Mouse (Mus musculus): ENCODE results near the gene Smyd1. TPM values are rescaled to one million over a fixed set of nuclear protein-coding genes. Genes with fewer than 3 reads are reported as not detected.

Gene Smyd1
- polyA plus RNA-seq, 1 experiment from 2014 or later, result 9.6 TPM

GRCm38 (mm10) chr6:71254456-71254855 lies 67.6 kb downstream of the Smyd1 start:
- 90% methylated on average over 6 of the region's 6 CpGs for WGBS
- no peaks in the 10 kb centered on the region for H3K36me3 ChIP-seq
- H3K9me3 ChIP-seq, result no peaks in the 10 kb centered on the region
- H3K4me1 ChIP-seq, result no peaks in the 10 kb centered on the region
- no peak overlapping the region for H3K9ac ChIP-seq
- ATAC-seq (ENCODE audit: insufficient number of reproducible peaks, low FRiP score, low TSS enrichment, low read depth), result no peak
- no peak overlapping the region for H3K4me3 ChIP-seq
- no peaks in the 10 kb centered on the region for H3K27me3 ChIP-seq
- no peak overlapping the region for H3K27ac ChIP-seq
- H3K4me2 ChIP-seq, result no peak overlapping the region

- no peaks in the 10 kb centered on the region for H3K36me3 ChIP-seq
- H3K4me2 ChIP-seq, result no peak overlapping the region
- H3K27me3 ChIP-seq, result no peaks in the 10 kb centered on the region
- no peaks in the 10 kb centered on the region for H3K9me3 ChIP-seq
- no peak overlapping the region for H3K27ac ChIP-seq
- 81% methylated on average over 8 of the region's 8 CpGs for WGBS
- H3K9ac ChIP-seq, result no peak overlapping the region
- no peaks in the 10 kb centered on the region for H3K4me1 ChIP-seq
- H3K4me3 ChIP-seq, result no peak overlapping the region
- ATAC-seq (ENCODE audit: insufficient number of reproducible peaks, low FRiP score, low TSS enrichment, low read depth), result no peak
Measured at GRCm38 (mm10) chr6:71250951-71251350, 71.1 kb downstream of the Smyd1 start.

GRCm38 (mm10) chr6:71249615-71250014 lies 72.4 kb downstream of the Smyd1 start:
- ATAC-seq (ENCODE audit: insufficient number of reproducible peaks, low FRiP score, low TSS enrichment, low read depth), result no peak
- WGBS, result 71% methylated on average over 3 of the region's 3 CpGs
- no peaks in the 10 kb centered on the region for H3K4me1 ChIP-seq
- no peak overlapping the region for H3K4me2 ChIP-seq
- no peaks in the 10 kb centered on the region for H3K27me3 ChIP-seq
- no peaks in the 10 kb centered on the region for H3K36me3 ChIP-seq
- no peak overlapping the region for H3K27ac ChIP-seq
- H3K4me3 ChIP-seq, result no peak overlapping the region
- H3K9me3 ChIP-seq, result no peaks in the 10 kb centered on the region
- no peak overlapping the region for H3K9ac ChIP-seq

- H3K4me2 ChIP-seq, result no peak overlapping the region
Measured at GRCm38 (mm10) chr6:71248420-71248819, 73.6 kb downstream of the Smyd1 start.

GRCm38 (mm10) chr6:71243258-71243657 lies 78.8 kb downstream of the Smyd1 start:
- Histone ChIP-seq H3K4me3 (no peak overlapping the region), H3K9ac (no peak overlapping the region), H3K4me1 (no peaks in the 10 kb centered on the region), H3K36me3 (no peaks in the 10 kb centered on the region), H3K9me3 (no peaks in the 10 kb centered on the region), H3K4me2 (no peak overlapping the region), H3K27ac (no peak overlapping the region), H3K27me3 (no peaks in the 10 kb centered on the region)
- no peak for ATAC-seq (ENCODE audit: insufficient number of reproducible peaks, low FRiP score, low TSS enrichment, low read depth)
- 90% methylated on average over 3 of the region's 3 CpGs for WGBS

More at GRCm38 (mm10) chr6:71248420-71248819, 73.6 kb downstream of the Smyd1 start:
- Histone ChIP-seq H3K9ac (no peak overlapping the region), H3K4me1 (no peaks in the 10 kb centered on the region), H3K4me3 (no peak overlapping the region), H3K27ac (no peak overlapping the region), H3K9me3 (no peaks in the 10 kb centered on the region), H3K36me3 (no peaks in the 10 kb centered on the region), H3K27me3 (no peaks in the 10 kb centered on the region)
- 80% methylated on average over 1 of the region's 1 CpGs for WGBS
- no peak for ATAC-seq (ENCODE audit: insufficient number of reproducible peaks, low FRiP score, low TSS enrichment, low read depth)

- Histone ChIP-seq H3K4me3 (no peak overlapping the region), H3K36me3 (no peaks in the 10 kb centered on the region), H3K9me3 (no peaks in the 10 kb centered on the region), H3K27me3 (no peaks in the 10 kb centered on the region), H3K9ac (no peak overlapping the region), H3K4me1 (no peaks in the 10 kb centered on the region), H3K27ac (no peak overlapping the region), H3K4me2 (no peak overlapping the region)
- 85% methylated on average over 1 of the region's 1 CpGs for WGBS
- no peak for ATAC-seq (ENCODE audit: insufficient number of reproducible peaks, low FRiP score, low TSS enrichment, low read depth)
Measured at GRCm38 (mm10) chr6:71242811-71243210, 79.2 kb downstream of the Smyd1 start.

GRCm38 (mm10) chr6:71240831-71241230 lies 81.2 kb downstream of the Smyd1 start:
- ATAC-seq (ENCODE audit: insufficient number of reproducible peaks, low FRiP score, low TSS enrichment, low read depth), result no peak

GRCm38 (mm10) chr6:71239069-71239750 lies 82.8 kb downstream of the Smyd1 start:
- H3K9me3 ChIP-seq, result no peaks in the 10 kb centered on the region
- no peak for ATAC-seq (ENCODE audit: insufficient number of reproducible peaks, low FRiP score, low TSS enrichment, low read depth)
- no peaks in the 10 kb centered on the region for H3K4me1 ChIP-seq
- H3K36me3 ChIP-seq, result no peaks in the 10 kb centered on the region
- no peak overlapping the region for H3K27ac ChIP-seq
- no peaks in the 10 kb centered on the region for H3K27me3 ChIP-seq
- no peak overlapping the region for H3K4me2 ChIP-seq
- WGBS, result 76% methylated on average over 26 of the region's 26 CpGs
- no peak overlapping the region for H3K9ac ChIP-seq
- H3K4me3 ChIP-seq, result no peak overlapping the region

More at GRCm38 (mm10) chr6:71240831-71241230, 81.2 kb downstream of the Smyd1 start:
- H3K27ac ChIP-seq, result no peak overlapping the region
- no peak overlapping the region for H3K9ac ChIP-seq
- WGBS, result 39% methylated on average over 7 of the region's 7 CpGs
- H3K4me1 ChIP-seq, result no peaks in the 10 kb centered on the region
- no peak overlapping the region for H3K4me2 ChIP-seq
- no peaks in the 10 kb centered on the region for H3K27me3 ChIP-seq
- no peak overlapping the region for H3K4me3 ChIP-seq
- no peaks in the 10 kb centered on the region for H3K36me3 ChIP-seq
- H3K9me3 ChIP-seq, result no peaks in the 10 kb centered on the region

GRCm38 (mm10) chr6:71237031-71237431 lies 85.0 kb downstream of the Smyd1 start:
- Histone ChIP-seq H3K4me2 (no peak overlapping the region), H3K27ac (no peak overlapping the region), H3K9me3 (no peaks in the 10 kb centered on the region), H3K36me3 (no peaks in the 10 kb centered on the region), H3K27me3 (no peaks in the 10 kb centered on the region), H3K9ac (no peak overlapping the region), H3K4me1 (no peaks in the 10 kb centered on the region), H3K4me3 (no peak overlapping the region)
- no peak for ATAC-seq (ENCODE audit: insufficient number of reproducible peaks, low FRiP score, low TSS enrichment, low read depth)
- WGBS, result 82% methylated on average over 6 of the region's 6 CpGs

- WGBS, result 73% methylated on average over 6 of the region's 6 CpGs
- ATAC-seq (ENCODE audit: insufficient number of reproducible peaks, low FRiP score, low TSS enrichment, low read depth), result no peak
- H3K27me3 ChIP-seq, result no peaks in the 10 kb centered on the region
Measured at GRCm38 (mm10) chr6:71236506-71236905, 85.5 kb downstream of the Smyd1 start.

GRCm38 (mm10) chr6:71235944-71236343 lies 86.1 kb downstream of the Smyd1 start:
- ATAC-seq (ENCODE audit: insufficient number of reproducible peaks, low FRiP score, low TSS enrichment, low read depth), result no peak
- Histone ChIP-seq H3K36me3 (no peaks in the 10 kb centered on the region), H3K27ac (no peak overlapping the region), H3K4me1 (no peaks in the 10 kb centered on the region), H3K27me3 (no peaks in the 10 kb centered on the region), H3K4me3 (no peak overlapping the region), H3K9me3 (no peaks in the 10 kb centered on the region), H3K4me2 (no peak overlapping the region), H3K9ac (no peak overlapping the region)
- 73% methylated on average over 3 of the region's 3 CpGs for WGBS

More at GRCm38 (mm10) chr6:71236506-71236905, 85.5 kb downstream of the Smyd1 start:
- Histone ChIP-seq H3K4me3 (no peak overlapping the region), H3K27ac (no peak overlapping the region), H3K4me2 (no peak overlapping the region), H3K4me1 (no peaks in the 10 kb centered on the region), H3K9ac (no peak overlapping the region), H3K36me3 (no peaks in the 10 kb centered on the region), H3K9me3 (no peaks in the 10 kb centered on the region)

- 84% methylated on average over 13 of the region's 13 CpGs for WGBS
- no peaks in the 10 kb centered on the region for H3K4me1 ChIP-seq
- no peaks in the 10 kb centered on the region for H3K27me3 ChIP-seq
- no peaks in the 10 kb centered on the region for H3K36me3 ChIP-seq
- H3K27ac ChIP-seq, result no peak overlapping the region
- H3K4me2 ChIP-seq, result no peak overlapping the region
- ATAC-seq (ENCODE audit: insufficient number of reproducible peaks, low FRiP score, low TSS enrichment, low read depth), result no peak
- no peak overlapping the region for H3K9ac ChIP-seq
- H3K4me3 ChIP-seq, result no peak overlapping the region
- H3K9me3 ChIP-seq, result no peaks in the 10 kb centered on the region
Measured at GRCm38 (mm10) chr6:71235121-71235520, 86.9 kb downstream of the Smyd1 start.

All from limb, embryonic 15.5 days (tissue).